Mouse (Mus musculus) midbrain, embryonic 10.5 days (tissue): ENCODE results near the gene Arhgef5. TPM values are rescaled to one million over a fixed set of nuclear protein-coding genes. Genes with fewer than 3 reads are reported as not detected.

Source experiments
- DNase-seq: peaks from one replicate; pipeline ENCODE4 v3.0.0-alpha.2; 2017; ENCODE audit warnings: low spot score
- H3K27ac ChIP-seq: fragments of 300-500 bp; sonication (generic); replicated peaks from 2 replicates; pipeline ENCODE4 v1.5.1; 2016; ENCODE audit warnings: mild to moderate bottlenecking
- H3K27me3 ChIP-seq: fragments of 300-500 bp; sonication (generic); 2 replicates; pipeline ENCODE4 v1.6.1; 2016; ENCODE audit warnings: low read depth, mild to moderate bottlenecking; ENCODE audit not compliant: poor library complexity, severe bottlenecking
- H3K36me3 ChIP-seq: fragments of 300-500 bp; sonication (generic); 2 replicates; pipeline ENCODE4 v1.6.1; 2016; ENCODE audit warnings: mild to moderate bottlenecking, moderate library complexity
- H3K4me1 ChIP-seq: fragments of 300-500 bp; sonication (generic); 2 replicates; pipeline ENCODE4 v1.6.1; 2016
- H3K4me3 ChIP-seq: fragments of 300-500 bp; sonication (generic); 2 replicates; pipeline ENCODE4 v1.5.1; 2016; ENCODE audit warnings: mild to moderate bottlenecking, moderate library complexity
- H3K9me3 ChIP-seq: fragments of 300-500 bp; sonication (generic); replicated peaks from 2 replicates; pipeline ENCODE4 v1.6.1; 2016; ENCODE audit warnings: mild to moderate bottlenecking
- WGBS: fragments of 180-500 bp; shearing (Covaris S2); methylation state at CpG from one replicate; pipeline ENCODE4 v1.1.7; 2016; 5-methylcytosine and 5-hydroxymethylcytosine counted together
- polyA plus RNA-seq: library from polyadenylated mRNA; unstranded; fragments of >200 nt; fragmentation: Nextera tagmentation; extraction: Ambion mirVana; gene quantifications from 2 replicates; pipeline ENCODE4 v1.2.1, GENCODE M21; 2016

The Arhgef5 gene
- polyA plus RNA-seq, 1 experiment from 2014 or later: 2.9 TPM

- Histone ChIP-seq H3K4me1 (no peaks in the 10 kb centered on the region), H3K27ac (no peak overlapping the region), H3K27me3 (no peaks in the 10 kb centered on the region), H3K4me3 (no peak overlapping the region), H3K36me3 (no peaks in the 10 kb centered on the region), H3K9me3 (no peaks in the 10 kb centered on the region)
- DNase-seq: no peak
- WGBS: 80% methylated on average over 2 of the region's 2 CpGs
Observed at GRCm38 (mm10) chr6:43338804-43339203, 73.4 kb downstream of the Arhgef5 start.

Other genes starting within 250 kb of the Arhgef5 start
- not detected in 2 replicates for gene Olfr441, start 159.2 kb upstream of the Arhgef5 start, polyA plus RNA-seq
- gene Olfr237-ps1, start 119.0 kb upstream of the Arhgef5 start, polyA plus RNA-seq: not detected in 2 replicates
- gene Olfr437, start 102.3 kb upstream of the Arhgef5 start, polyA plus RNA-seq: not detected in 2 replicates
- gene Olfr13, start 93.4 kb upstream of the Arhgef5 start, polyA plus RNA-seq: not detected in 2 replicates
- not detected in 2 replicates for gene Olfr435, start 68.4 kb upstream of the Arhgef5 start, polyA plus RNA-seq
- gene Olfr434, start 52.6 kb upstream of the Arhgef5 start, polyA plus RNA-seq: not detected in 2 replicates
- not detected in 2 replicates for gene Olfr47, start 34.1 kb upstream of the Arhgef5 start, polyA plus RNA-seq
- not detected in 2 replicates for gene Nobox, start 44.0 kb downstream of the Arhgef5 start, polyA plus RNA-seq